In genomic region chr15:32760141-32760540, GRCm38 (mm10) we compare ENCODE assay signal across 33 mouse cellular contexts.
"Had no signal": no experiment of that assay in that cellular context is flagged by ENCODE, and none has a peak within 500 bp of the region (broad histone marks: within the 10 kb centered on the region; RNA-seq: fewer than 3 reads in every experiment).

No protein-coding gene starts in this region.

- H3K9me3 ChIP-seq: heart, embryonic 12.5 days; heart, embryonic 13.5 days; hindbrain, embryonic 10.5 days; hindbrain, embryonic 13.5 days; hindbrain, embryonic 15.5 days; intestine, embryonic 15.5 days; kidney, embryonic 15.5 days had no signal

- ATAC-seq: hindbrain, embryonic 16.5 days; inflammation-experienced regulatory T-cells, adult 6 months; intestine, embryonic 15.5 days; intestine, embryonic 16.5 days; intestine, postnatal 0 days had no signal

- H3K36me3 ChIP-seq: heart, embryonic 12.5 days; heart, embryonic 13.5 days; heart, embryonic 15.5 days; hindbrain, embryonic 10.5 days; hindbrain, embryonic 13.5 days; hindbrain, embryonic 15.5 days; intestine, embryonic 15.5 days; kidney, embryonic 15.5 days had no signal

- H3K4me2 ChIP-seq: heart, embryonic 11.5 days; heart, embryonic 12.5 days; heart, embryonic 13.5 days; heart, embryonic 15.5 days; hindbrain, embryonic 13.5 days; hindbrain, embryonic 14.5 days; hindbrain, embryonic 15.5 days; intestine, embryonic 15.5 days; kidney, embryonic 15.5 days had no signal

- H3K4me3 ChIP-seq: heart, embryonic 12.5 days; heart, embryonic 13.5 days; heart, embryonic 15.5 days; hindbrain, embryonic 10.5 days; hindbrain, embryonic 13.5 days; hindbrain, embryonic 15.5 days; intestine, embryonic 15.5 days; kidney, embryonic 15.5 days; layer of hippocampus, adult 2 months; left cerebral cortex, adult 2 months had no signal

- H3K4me1 ChIP-seq: heart, embryonic 12.5 days; heart, embryonic 13.5 days; heart, embryonic 15.5 days; hindbrain, embryonic 10.5 days; hindbrain, embryonic 13.5 days; hindbrain, embryonic 15.5 days; intestine, embryonic 15.5 days; kidney, embryonic 15.5 days had no signal

- DNase-seq: heart, postnatal 10 days; heart, postnatal 14 days; heart, postnatal 36 days; heart, postnatal 4 days; kidney, adult 11 months; kidney, adult 18-20 months; kidney, adult 2 months; kidney, adult 8-10 months; kidney, adult 9 months; kidney, postnatal 10 days; kidney, postnatal 14 days; kidney, postnatal 25 days; kidney, postnatal 36 days; kidney, postnatal 4 days; layer of hippocampus, adult 9-11 months; layer of hippocampus, postnatal 36 days had no signal

- H3K9ac ChIP-seq: heart, embryonic 12.5 days; heart, embryonic 13.5 days; heart, embryonic 15.5 days; hindbrain, embryonic 13.5 days; hindbrain, embryonic 14.5 days; hindbrain, embryonic 15.5 days; intestine, embryonic 15.5 days; kidney, embryonic 15.5 days had no signal

- H3K27me3 ChIP-seq: heart, embryonic 12.5 days; heart, embryonic 13.5 days; hindbrain, embryonic 13.5 days; hindbrain, embryonic 15.5 days; intestine, embryonic 15.5 days; kidney, embryonic 15.5 days had no signal

- H3K27ac ChIP-seq: heart, embryonic 13.5 days; heart, embryonic 15.5 days; hindbrain, embryonic 10.5 days; hindbrain, embryonic 13.5 days; hindbrain, embryonic 14.5 days; hindbrain, embryonic 15.5 days; intestine, embryonic 15.5 days; kidney, embryonic 15.5 days; kidney, postnatal 0 days; layer of hippocampus, adult 2 months; left cerebral cortex, adult 2 months had no signal
